ENCODE assay signal across 17 mouse cellular contexts in genomic region chr12:86478908-86479307, GRCm38 (mm10).
"Had no signal": no experiment of that assay in that cellular context is flagged by ENCODE, and none has a peak within 500 bp of the region (broad histone marks: within the 10 kb centered on the region; RNA-seq: fewer than 3 reads in every experiment).

No protein-coding gene starts in this region.

- H3K27me3 ChIP-seq: midbrain, embryonic 12.5 days; neural tube, embryonic 13.5 days; stomach, embryonic 15.5 days had no signal

- ATAC-seq: midbrain, embryonic 16.5 days had no signal

- H3K36me3 ChIP-seq: midbrain, embryonic 10.5 days; midbrain, embryonic 12.5 days; neural tube, embryonic 13.5 days; neural tube, embryonic 15.5 days; stomach, embryonic 15.5 days had no signal

- H3K4me2 ChIP-seq: lung, embryonic 14.5 days; midbrain, embryonic 12.5 days; neural tube, embryonic 13.5 days; neural tube, embryonic 15.5 days; stomach, embryonic 15.5 days had no signal

- H3K9me3 ChIP-seq: midbrain, embryonic 10.5 days; midbrain, embryonic 12.5 days; neural tube, embryonic 13.5 days; neural tube, embryonic 15.5 days; stomach, embryonic 15.5 days had no signal

- DNase-seq: lung, adult 18-20 months; lung, embryonic 14.5 days; lung, postnatal 10 days; lung, postnatal 4 days; midbrain, embryonic 14.5 days; right cerebral cortex, postnatal 14 days; thymus, postnatal 14 days; thymus, postnatal 36 days had no signal

- H3K27ac ChIP-seq: liver, embryonic 14.5 days; midbrain, embryonic 10.5 days; midbrain, embryonic 12.5 days; neural tube, embryonic 13.5 days; neural tube, embryonic 15.5 days; stomach, embryonic 15.5 days; stomach, postnatal 0 days had no signal

- H3K4me1 ChIP-seq: midbrain, embryonic 12.5 days; neural tube, embryonic 13.5 days; neural tube, embryonic 15.5 days; stomach, embryonic 15.5 days had no signal

- H3K4me3 ChIP-seq: midbrain, embryonic 10.5 days; midbrain, embryonic 12.5 days; myocyte; neural tube, embryonic 13.5 days; neural tube, embryonic 15.5 days; stomach, embryonic 15.5 days had no signal

- H3K9ac ChIP-seq: liver, embryonic 14.5 days; lung, embryonic 14.5 days; midbrain, embryonic 12.5 days; neural tube, embryonic 13.5 days; neural tube, embryonic 15.5 days; stomach, embryonic 15.5 days had no signal
